Mouse (Mus musculus): ENCODE measurements at regions not wholly inside any gene's neighbourhood (a gene's known extent, or its start where the extent isn't known, plus 50 kb on each side); places are given as distances from the start of the nearest gene placed in this dataset.

GRCm38 (mm10) chr13:90394815-90395241, 305.4 kb upstream of the Xrcc4 start:
- Histone ChIP-seq H3K27ac (no peak overlapping the region), H3K9me3 (ENCODE audit: control insufficient read depth, low read length) (no peaks in the 10 kb centered on the region), H3K4me1 (replicated peaks; ENCODE audit: control insufficient read depth in 2 of 2, insufficient read depth in 2 of 2, low read length in 1 of 2) (no peaks in the 10 kb centered on the region), H3K9ac (replicated peaks) (no peak overlapping the region), H3K4me3 (ENCODE audit: insufficient read depth in 1 of 2, low read depth in 2 of 2, low read length in 2 of 2) (no peak overlapping the region), H3K36me3 (replicated peaks; ENCODE audit: control insufficient read depth, insufficient read depth, low read depth) (no peaks in the 10 kb centered on the region), H3K27me3 (ENCODE audit: control insufficient read depth, insufficient read depth, low read length) (no peaks in the 10 kb centered on the region), H3K4me2 (ENCODE audit: low read depth) (no peak overlapping the region)
- WGBS (ENCODE audit: insufficient replicate concordance) = 59% methylated on average over 5 of the region's 5 CpGs
- no peak for DNase-seq (ENCODE audit: low read depth in 3 of 3, low spot score in 3 of 3)
- TF ChIP-seq EP300 (IDR thresholded peaks at IDR 0.05; ENCODE audit: low read depth) (no peak), CTCF (IDR thresholded peaks at IDR 0.05; ENCODE audit: low read depth) (no peak)
- no peak for ATAC-seq (ENCODE audit: insufficient read depth)

- Histone ChIP-seq H3K9ac (replicated peaks) (no peak overlapping the region), H3K27me3 (ENCODE audit: control insufficient read depth, insufficient read depth, low read length) (no peaks in the 10 kb centered on the region), H3K4me2 (ENCODE audit: low read depth) (no peak overlapping the region), H3K27ac (no peak overlapping the region), H3K9me3 (ENCODE audit: control insufficient read depth, low read length) (no peaks in the 10 kb centered on the region), H3K4me1 (replicated peaks; ENCODE audit: control insufficient read depth in 2 of 2, insufficient read depth in 2 of 2, low read length in 1 of 2) (no peaks in the 10 kb centered on the region), H3K4me3 (ENCODE audit: insufficient read depth in 1 of 2, low read depth in 2 of 2, low read length in 2 of 2) (no peak overlapping the region), H3K36me3 (replicated peaks; ENCODE audit: control insufficient read depth, insufficient read depth, low read depth) (no peaks in the 10 kb centered on the region)
- no peak for ATAC-seq (ENCODE audit: insufficient read depth)
- no peak for DNase-seq (ENCODE audit: low read depth in 3 of 3, low spot score in 3 of 3)
- TF ChIP-seq CTCF (IDR thresholded peaks at IDR 0.05; ENCODE audit: low read depth) (no peak), EP300 (IDR thresholded peaks at IDR 0.05; ENCODE audit: low read depth) (no peak)
Measured at GRCm38 (mm10) chr13:90392415-90392814, 303.0 kb upstream of the Xrcc4 start.

GRCm38 (mm10) chr13:90376619-90377018, 287.2 kb upstream of the Xrcc4 start:
- 63% methylated on average over 3 of the region's 3 CpGs for WGBS (ENCODE audit: insufficient replicate concordance)
- no peak overlapping the region for H3K4me2 ChIP-seq (ENCODE audit: low read depth)
- H3K4me3 ChIP-seq (ENCODE audit: insufficient read depth in 1 of 2, low read depth in 2 of 2, low read length in 2 of 2) = no peak overlapping the region
- no peaks in the 10 kb centered on the region for H3K4me1 ChIP-seq (replicated peaks; ENCODE audit: control insufficient read depth in 2 of 2, insufficient read depth in 2 of 2, low read length in 1 of 2)
- H3K27me3 ChIP-seq (ENCODE audit: control insufficient read depth, insufficient read depth, low read length) = no peaks in the 10 kb centered on the region
- H3K9me3 ChIP-seq (ENCODE audit: control insufficient read depth, low read length) = no peaks in the 10 kb centered on the region
- H3K9ac ChIP-seq (replicated peaks) = no peak overlapping the region
- DNase-seq (ENCODE audit: low read depth in 3 of 3, low spot score in 3 of 3) (no peak), ATAC-seq (ENCODE audit: insufficient read depth) (no peak)
- no peaks in the 10 kb centered on the region for H3K36me3 ChIP-seq (replicated peaks; ENCODE audit: control insufficient read depth, insufficient read depth, low read depth)
- TF ChIP-seq EP300 (IDR thresholded peaks at IDR 0.05; ENCODE audit: low read depth) (no peak), CTCF (IDR thresholded peaks at IDR 0.05; ENCODE audit: low read depth) (no peak)
- H3K27ac ChIP-seq = no peak overlapping the region

GRCm38 (mm10) chr13:90376207-90376606, 286.8 kb upstream of the Xrcc4 start:
- WGBS (ENCODE audit: insufficient replicate concordance) = 65% methylated on average over 6 of the region's 6 CpGs
- no peaks in the 10 kb centered on the region for H3K9me3 ChIP-seq (ENCODE audit: control insufficient read depth, low read length)
- no peak for ATAC-seq (ENCODE audit: insufficient read depth)

GRCm38 (mm10) chr13:90371415-90372150, 282.2 kb upstream of the Xrcc4 start:
- ATAC-seq (ENCODE audit: insufficient read depth) = no peak

More at GRCm38 (mm10) chr13:90376207-90376606, 286.8 kb upstream of the Xrcc4 start:
- TF ChIP-seq CTCF (IDR thresholded peaks at IDR 0.05; ENCODE audit: low read depth) = no peak
- TF ChIP-seq EP300 (IDR thresholded peaks at IDR 0.05; ENCODE audit: low read depth) = no peak
- Histone ChIP-seq H3K27me3 (ENCODE audit: control insufficient read depth, insufficient read depth, low read length) (no peaks in the 10 kb centered on the region), H3K4me3 (ENCODE audit: insufficient read depth in 1 of 2, low read depth in 2 of 2, low read length in 2 of 2) (no peak overlapping the region), H3K4me1 (replicated peaks; ENCODE audit: control insufficient read depth in 2 of 2, insufficient read depth in 2 of 2, low read length in 1 of 2) (no peaks in the 10 kb centered on the region), H3K27ac (no peak overlapping the region), H3K4me2 (ENCODE audit: low read depth) (no peak overlapping the region), H3K36me3 (replicated peaks; ENCODE audit: control insufficient read depth, insufficient read depth, low read depth) (no peaks in the 10 kb centered on the region), H3K9ac (replicated peaks) (no peak overlapping the region)
- no peak for DNase-seq (ENCODE audit: low read depth in 3 of 3, low spot score in 3 of 3)

More at GRCm38 (mm10) chr13:90371415-90372150, 282.2 kb upstream of the Xrcc4 start:
- H3K4me1 ChIP-seq (replicated peaks; ENCODE audit: control insufficient read depth in 2 of 2, insufficient read depth in 2 of 2, low read length in 1 of 2) = no peaks in the 10 kb centered on the region
- H3K9me3 ChIP-seq (ENCODE audit: control insufficient read depth, low read length) = no peaks in the 10 kb centered on the region
- no peak overlapping the region for H3K4me3 ChIP-seq (ENCODE audit: insufficient read depth in 1 of 2, low read depth in 2 of 2, low read length in 2 of 2)
- DNase-seq (ENCODE audit: low read depth in 3 of 3, low spot score in 3 of 3) = no peak
- H3K27me3 ChIP-seq (ENCODE audit: control insufficient read depth, insufficient read depth, low read length) = no peaks in the 10 kb centered on the region
- TF ChIP-seq CTCF (IDR thresholded peaks at IDR 0.05; ENCODE audit: low read depth) (no peak), EP300 (IDR thresholded peaks at IDR 0.05; ENCODE audit: low read depth) (no peak)
- no peaks in the 10 kb centered on the region for H3K36me3 ChIP-seq (replicated peaks; ENCODE audit: control insufficient read depth, insufficient read depth, low read depth)
- H3K27ac ChIP-seq = no peak overlapping the region
- no peak overlapping the region for H3K4me2 ChIP-seq (ENCODE audit: low read depth)
- no peak overlapping the region for H3K9ac ChIP-seq (replicated peaks)
- 57% methylated on average over 4 of the region's 4 CpGs for WGBS (ENCODE audit: insufficient replicate concordance)

Data from liver, embryonic 14.5 days (tissue).